Mouse (Mus musculus): Measurements from ENCODE around the gene Pigq. TPM values are rescaled to one million over a fixed set of nuclear protein-coding genes. Genes with fewer than 3 reads are reported as not detected.

Pigq gene
- polyA plus RNA-seq, 1 experiment from 2014 or later: 50.9 TPM

- Histone ChIP-seq H3K9me3 (ENCODE audit: control insufficient read depth, low read length) (no peaks in the 10 kb centered on the region), H3K27me3 (ENCODE audit: control insufficient read depth, insufficient read depth, low read length) (no peaks in the 10 kb centered on the region), H3K9ac (ENCODE audit: low read length) (no peak overlapping the region), H3K27ac (ENCODE audit: low read depth, low read length) (no peak overlapping the region), H3K4me3 (ENCODE audit: low read depth, low read length) (no peak overlapping the region), H3K4me2 (no peak overlapping the region), H3K36me3 (ENCODE audit: control insufficient read depth, insufficient read depth, low read length) (no peaks in the 10 kb centered on the region), H3K4me1 (ENCODE audit: control insufficient read depth, insufficient read depth, low read length) (peaks cover 31% of the 10 kb centered on the region)
- 96% methylated on average over 3 of the region's 3 CpGs for WGBS
- DNase-seq (ENCODE audit: low spot score, missing footprints) (peak; percentile 79), ATAC-seq (ENCODE audit: low FRiP score) (no peak)
These were observed 60.9 kb downstream of the Pigq start for GRCm38 (mm10) chr17:25883824-25884223.

GRCm38 (mm10) chr17:25883268-25883667 lies 61.5 kb downstream of the Pigq start:
- WGBS: 76% methylated on average over 8 of the region's 8 CpGs

GRCm38 (mm10) chr17:25882306-25882705 lies 62.4 kb downstream of the Pigq start:
- Histone ChIP-seq H3K9ac (ENCODE audit: low read length) (peak overlapping the region; percentile 30; the same call in 1 of the 2 replicates), H3K9me3 (ENCODE audit: control insufficient read depth, low read length) (no peaks in the 10 kb centered on the region), H3K36me3 (ENCODE audit: control insufficient read depth, insufficient read depth, low read length) (no peaks in the 10 kb centered on the region), H3K4me1 (ENCODE audit: control insufficient read depth, insufficient read depth, low read length) (peaks cover 31% of the 10 kb centered on the region), H3K27ac (ENCODE audit: low read depth, low read length) (peak overlapping the region; percentile 72), H3K4me3 (ENCODE audit: low read depth, low read length) (no peak overlapping the region), H3K27me3 (ENCODE audit: control insufficient read depth, insufficient read depth, low read length) (no peaks in the 10 kb centered on the region), H3K4me2 (no peak overlapping the region)
- ATAC-seq (ENCODE audit: low FRiP score) (no peak), DNase-seq (ENCODE audit: low spot score, missing footprints) (peak; percentile 91)
- 27% methylated on average over 5 of the region's 5 CpGs for WGBS

More at GRCm38 (mm10) chr17:25883268-25883667, 61.5 kb downstream of the Pigq start:
- no peaks in the 10 kb centered on the region for H3K27me3 ChIP-seq (ENCODE audit: control insufficient read depth, insufficient read depth, low read length)
- ATAC-seq (ENCODE audit: low FRiP score): no peak
- H3K27ac ChIP-seq (ENCODE audit: low read depth, low read length): no peak overlapping the region
- H3K4me3 ChIP-seq (ENCODE audit: low read depth, low read length): no peak overlapping the region
- no peak overlapping the region for H3K4me2 ChIP-seq
- DNase-seq (ENCODE audit: low spot score, missing footprints): peak; percentile 77
- H3K36me3 ChIP-seq (ENCODE audit: control insufficient read depth, insufficient read depth, low read length): no peaks in the 10 kb centered on the region
- H3K9ac ChIP-seq (ENCODE audit: low read length): no peak overlapping the region
- H3K4me1 ChIP-seq (ENCODE audit: control insufficient read depth, insufficient read depth, low read length): peaks cover 31% of the 10 kb centered on the region
- no peaks in the 10 kb centered on the region for H3K9me3 ChIP-seq (ENCODE audit: control insufficient read depth, low read length)

- Histone ChIP-seq H3K36me3 (ENCODE audit: control insufficient read depth, insufficient read depth, low read length) (no peaks in the 10 kb centered on the region), H3K4me2 (no peak overlapping the region), H3K27ac (ENCODE audit: low read depth, low read length) (peak overlapping the region; percentile 72), H3K9ac (ENCODE audit: low read length) (peak overlapping the region; percentile 33), H3K9me3 (ENCODE audit: control insufficient read depth, low read length) (no peaks in the 10 kb centered on the region), H3K27me3 (ENCODE audit: control insufficient read depth, insufficient read depth, low read length) (no peaks in the 10 kb centered on the region), H3K4me1 (ENCODE audit: control insufficient read depth, insufficient read depth, low read length) (peaks cover 31% of the 10 kb centered on the region), H3K4me3 (ENCODE audit: low read depth, low read length) (no peak overlapping the region)
- 6% methylated on average over 4 of the region's 4 CpGs for WGBS
- DNase-seq (ENCODE audit: low spot score, missing footprints) (no peak), ATAC-seq (ENCODE audit: low FRiP score) (no peak)
These were observed 63.0 kb downstream of the Pigq start for GRCm38 (mm10) chr17:25881691-25882090.

- no peak for ATAC-seq (ENCODE audit: low FRiP score)
- Histone ChIP-seq H3K36me3 (ENCODE audit: control insufficient read depth, insufficient read depth, low read length) (no peaks in the 10 kb centered on the region), H3K9me3 (ENCODE audit: control insufficient read depth, low read length) (no peaks in the 10 kb centered on the region), H3K4me3 (ENCODE audit: low read depth, low read length) (no peak overlapping the region), H3K4me2 (0 out of 2 replicates have a peak overlapping the region, but pooled peaks have one; percentile 16), H3K4me1 (ENCODE audit: control insufficient read depth, insufficient read depth, low read length) (peaks cover 37% of the 10 kb centered on the region), H3K27me3 (ENCODE audit: control insufficient read depth, insufficient read depth, low read length) (no peaks in the 10 kb centered on the region), H3K9ac (ENCODE audit: low read length) (peak overlapping the region; percentile 33; the same call in 1 of the 2 replicates), H3K27ac (ENCODE audit: low read depth, low read length) (peak overlapping the region; percentile 72)
- 4% methylated on average over 5 of the region's 5 CpGs for WGBS
- peak; percentile 94 for DNase-seq (ENCODE audit: low spot score, missing footprints)
These were observed 63.7 kb downstream of the Pigq start for GRCm38 (mm10) chr17:25880913-25881641.

- no peaks in the 10 kb centered on the region for H3K36me3 ChIP-seq (ENCODE audit: control insufficient read depth, insufficient read depth, low read length)
- 0 out of 2 replicates have a peak within 1 kb of the TSS, but pooled peaks have one; percentile 16 for H3K4me2 ChIP-seq
- no peak within 1 kb of the TSS for H3K4me3 ChIP-seq (ENCODE audit: low read depth, low read length)
- WGBS: 20% methylated on average over 5 of the region's 5 CpGs
- H3K9me3 ChIP-seq (ENCODE audit: control insufficient read depth, low read length): no peaks in the 10 kb centered on the region
- peaks cover 40% of the 10 kb centered on the region for H3K4me1 ChIP-seq (ENCODE audit: control insufficient read depth, insufficient read depth, low read length)
- ATAC-seq (ENCODE audit: low FRiP score) (no peak), DNase-seq (ENCODE audit: low spot score, missing footprints) (peak; percentile 88)
- H3K27ac ChIP-seq (ENCODE audit: low read depth, low read length): peak within 1 kb of the TSS; percentile 72
- H3K27me3 ChIP-seq (ENCODE audit: control insufficient read depth, insufficient read depth, low read length): no peaks in the 10 kb centered on the region
- H3K9ac ChIP-seq (ENCODE audit: low read length): peak within 1 kb of the TSS; percentile 33
These were observed 64.4 kb downstream of the Pigq start, which contains the start of gene Wfikkn1 for GRCm38 (mm10) chr17:25880196-25880910. Wfikkn1 (minus strand) TSS chr17:25880858.

GRCm38 (mm10) chr17:25879750-25880149 lies 65.0 kb downstream of the Pigq start:
- DNase-seq (ENCODE audit: low spot score, missing footprints) (peak; percentile 83), ATAC-seq (ENCODE audit: low FRiP score) (no peak)
- Histone ChIP-seq H3K4me1 (ENCODE audit: control insufficient read depth, insufficient read depth, low read length) (peaks cover 40% of the 10 kb centered on the region), H3K27ac (ENCODE audit: low read depth, low read length) (0 out of 2 replicates have a peak overlapping the region, but pooled peaks have one; percentile 44), H3K4me2 (no peak overlapping the region), H3K36me3 (ENCODE audit: control insufficient read depth, insufficient read depth, low read length) (no peaks in the 10 kb centered on the region), H3K4me3 (ENCODE audit: low read depth, low read length) (no peak overlapping the region), H3K9ac (ENCODE audit: low read length) (peak overlapping the region; percentile 16; the same call in 1 of the 2 replicates), H3K9me3 (ENCODE audit: control insufficient read depth, low read length) (no peaks in the 10 kb centered on the region), H3K27me3 (ENCODE audit: control insufficient read depth, insufficient read depth, low read length) (no peaks in the 10 kb centered on the region)
- WGBS: 62% methylated on average over 8 of the region's 8 CpGs

- H3K9ac ChIP-seq (ENCODE audit: low read length): no peak overlapping the region
- H3K36me3 ChIP-seq (ENCODE audit: control insufficient read depth, insufficient read depth, low read length): no peaks in the 10 kb centered on the region
- H3K4me1 ChIP-seq (ENCODE audit: control insufficient read depth, insufficient read depth, low read length): peaks cover 41% of the 10 kb centered on the region
- WGBS: 28% methylated on average over 4 of the region's 4 CpGs
- no peaks in the 10 kb centered on the region for H3K27me3 ChIP-seq (ENCODE audit: control insufficient read depth, insufficient read depth, low read length)
- H3K27ac ChIP-seq (ENCODE audit: low read depth, low read length): no peak overlapping the region
- ATAC-seq (ENCODE audit: low FRiP score) (no peak), DNase-seq (ENCODE audit: low spot score, missing footprints) (peak; percentile 92)
- no peak overlapping the region for H3K4me2 ChIP-seq
- no peaks in the 10 kb centered on the region for H3K9me3 ChIP-seq (ENCODE audit: control insufficient read depth, low read length)
- no peak overlapping the region for H3K4me3 ChIP-seq (ENCODE audit: low read depth, low read length)
These were observed 65.5 kb downstream of the Pigq start for GRCm38 (mm10) chr17:25879261-25879660.
